Mouse (Mus musculus) midbrain, embryonic 13.5 days (tissue): ENCODE data around the gene Cytip. TPM values are rescaled to one million over a fixed set of nuclear protein-coding genes. Genes with fewer than 3 reads are reported as not detected.

ENCODE experiments used
- ATAC-seq: fragments of 200-750 bp; cut with Nextera tagmentation; 2 replicates; pipeline ENCODE4 v1.8.0; 2017; ENCODE audit warnings: mild to moderate bottlenecking, moderate TSS enrichment, moderate library complexity
- H3K27ac ChIP-seq: fragments of 300-500 bp; sonication (generic); 2 replicates; pipeline ENCODE4 v1.5.1; 2015; ENCODE audit warnings: inconsistent platforms, mild to moderate bottlenecking, moderate library complexity
- H3K27me3 ChIP-seq: fragments of 300-500 bp; sonication (generic); 2 replicates; pipeline ENCODE4 v1.6.1; 2015; ENCODE audit warnings: mild to moderate bottlenecking, inconsistent platforms
- H3K36me3 ChIP-seq: fragments of 300-500 bp; sonication (generic); 2 replicates; pipeline ENCODE4 v1.6.1; 2015; ENCODE audit warnings: mild to moderate bottlenecking, inconsistent platforms
- H3K4me1 ChIP-seq: fragments of 300-500 bp; sonication (generic); replicated peaks from 2 replicates; pipeline ENCODE4 v1.6.1; 2015; ENCODE audit warnings: inconsistent platforms
- H3K4me2 ChIP-seq: fragments of 300-500 bp; sonication (generic); replicated peaks from 2 replicates; pipeline ENCODE4 v1.6.1; 2015; ENCODE audit warnings: moderate library complexity, mild to moderate bottlenecking, inconsistent platforms
- H3K4me3 ChIP-seq: fragments of 300-500 bp; sonication (generic); replicated peaks from 2 replicates; pipeline ENCODE4 v1.5.1; 2015; ENCODE audit warnings: mild to moderate bottlenecking, inconsistent platforms
- H3K9ac ChIP-seq: fragments of 300-500 bp; sonication (generic); replicated peaks from 2 replicates; pipeline ENCODE4 v1.6.1; 2015; ENCODE audit warnings: mild to moderate bottlenecking, inconsistent platforms
- H3K9me3 ChIP-seq: fragments of 300-500 bp; sonication (generic); 2 replicates; pipeline ENCODE4 v1.6.1; 2016; ENCODE audit warnings: mild to moderate bottlenecking, inconsistent platforms
- WGBS: fragments of 180-500 bp; shearing (Covaris S2); methylation state at CpG from one replicate; pipeline ENCODE4 v1.1.7; 2015; 5-methylcytosine and 5-hydroxymethylcytosine counted together
- polyA plus RNA-seq: library from polyadenylated mRNA; unstranded; fragments of >200 nt; fragmentation: Nextera tagmentation; extraction: Ambion mirVana; gene quantifications from 2 replicates; pipeline ENCODE4 v1.2.1, GENCODE M21; 2015

Cytip gene
- polyA plus RNA-seq, 1 experiment from 2014 or later = 0.50 TPM

DNA sequence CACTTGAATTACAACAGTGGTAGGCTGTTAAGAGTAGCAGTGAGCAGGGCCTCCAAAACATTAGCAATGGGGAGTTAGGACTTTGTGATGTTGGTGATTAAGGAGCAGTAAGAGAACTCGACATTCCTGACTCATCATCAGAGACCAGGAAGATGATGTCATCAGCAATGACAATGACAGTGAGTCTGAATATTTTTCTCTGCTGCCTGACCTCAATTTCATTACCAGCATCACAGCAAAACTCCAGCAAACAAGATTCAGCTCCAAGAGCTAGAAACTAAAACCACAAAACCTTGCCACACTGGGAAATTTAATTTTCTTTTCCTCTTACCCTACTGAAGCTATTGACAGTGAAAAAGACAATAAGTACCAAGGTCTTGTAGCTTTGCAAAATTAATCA lies 14.6 kb downstream of the Cytip start:
- no peaks in the 10 kb centered on the region for H3K36me3 ChIP-seq
- 84% methylated on average over 1 of the region's 1 CpGs for WGBS
- no peak overlapping the region for H3K4me2 ChIP-seq
- H3K9ac ChIP-seq = no peak overlapping the region
- no peak overlapping the region for H3K27ac ChIP-seq
- H3K9me3 ChIP-seq = no peaks in the 10 kb centered on the region
- H3K4me1 ChIP-seq = no peaks in the 10 kb centered on the region
- no peak for ATAC-seq
- H3K4me3 ChIP-seq = no peak overlapping the region
- H3K27me3 ChIP-seq = no peaks in the 10 kb centered on the region

DNA sequence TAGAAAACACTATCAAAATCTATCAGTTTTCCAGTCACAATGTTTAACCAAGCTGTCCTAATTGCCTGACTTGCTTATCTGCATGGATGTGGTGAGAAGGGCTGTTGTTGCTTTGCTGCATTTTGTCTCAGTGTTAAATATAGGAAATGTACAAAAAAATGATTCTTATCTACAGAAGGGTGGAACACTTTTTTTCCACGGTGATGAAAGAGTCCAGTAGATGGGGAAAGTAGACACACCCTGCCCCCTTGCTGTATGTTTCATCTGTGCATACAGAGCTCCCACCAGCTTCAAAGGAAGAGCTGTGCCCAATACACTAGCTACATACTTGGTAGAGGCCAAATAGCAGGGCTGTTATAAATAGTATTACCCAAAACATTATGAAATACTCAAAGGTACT lies 16.3 kb downstream of the Cytip start:
- Histone ChIP-seq H3K27me3 (no peaks in the 10 kb centered on the region), H3K4me3 (no peak overlapping the region), H3K9me3 (no peaks in the 10 kb centered on the region), H3K36me3 (no peaks in the 10 kb centered on the region), H3K4me2 (no peak overlapping the region), H3K27ac (no peak overlapping the region), H3K9ac (no peak overlapping the region), H3K4me1 (0 out of 2 replicates have a peak, but pooled peaks cover 8% of the 10 kb centered on the region)
- WGBS = 97% methylated on average over 1 of the region's 1 CpGs
- ATAC-seq = no peak

DNA sequence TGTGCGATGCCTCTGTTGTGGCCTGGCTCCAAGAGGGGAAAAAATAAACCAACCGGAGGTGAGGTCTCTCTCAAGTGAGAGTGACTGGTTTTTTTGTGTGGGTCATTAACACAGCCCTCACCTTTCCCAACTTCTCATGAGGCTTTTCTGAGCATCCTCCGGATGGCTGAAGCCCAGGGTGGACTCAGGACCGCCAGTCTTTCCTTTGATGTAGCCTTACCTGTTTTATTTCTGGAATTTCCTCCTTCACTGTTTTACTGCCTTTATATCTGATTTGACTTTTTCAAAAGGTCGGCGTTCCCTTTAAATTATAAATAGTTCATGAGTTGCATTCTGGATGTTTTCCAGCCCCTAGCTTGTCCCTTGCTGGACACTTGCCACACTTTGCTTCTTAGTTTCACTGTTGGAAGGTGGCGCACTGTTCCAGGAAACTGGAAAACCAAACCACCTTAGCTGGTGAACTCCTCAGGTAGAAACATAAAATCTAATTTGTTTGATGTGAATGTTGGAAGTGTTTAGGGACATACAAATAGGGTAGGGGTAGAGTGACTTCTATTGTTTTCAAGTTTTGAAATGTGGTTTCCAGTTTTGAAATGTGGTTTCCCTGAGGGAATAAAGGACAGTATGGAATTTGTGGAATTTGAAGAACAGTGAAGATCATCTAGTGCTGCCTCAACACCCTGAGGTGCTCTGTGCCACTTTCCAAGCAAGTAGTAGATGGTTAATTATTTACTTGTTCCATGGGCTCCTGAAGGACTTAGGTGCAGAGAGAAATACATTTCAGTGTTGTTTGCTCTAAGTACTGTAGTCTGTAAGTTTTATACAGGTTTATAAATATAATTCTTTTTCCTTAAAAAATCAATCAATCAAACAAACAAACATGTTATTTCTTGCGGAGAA lies 19.7 kb downstream of the Cytip start:
- no peaks in the 10 kb centered on the region for H3K27me3 ChIP-seq
- 0 out of 2 replicates have a peak, but pooled peaks cover 10% of the 10 kb centered on the region for H3K4me1 ChIP-seq
- 94% methylated on average over 8 of the region's 8 CpGs for WGBS
- no peaks in the 10 kb centered on the region for H3K9me3 ChIP-seq
- no peak overlapping the region; the same call in 1 of the 2 replicates for H3K27ac ChIP-seq
- H3K36me3 ChIP-seq = no peaks in the 10 kb centered on the region
- H3K4me2 ChIP-seq = no peak overlapping the region
- no peak for ATAC-seq
- no peak overlapping the region for H3K9ac ChIP-seq
- no peak overlapping the region for H3K4me3 ChIP-seq

DNA sequence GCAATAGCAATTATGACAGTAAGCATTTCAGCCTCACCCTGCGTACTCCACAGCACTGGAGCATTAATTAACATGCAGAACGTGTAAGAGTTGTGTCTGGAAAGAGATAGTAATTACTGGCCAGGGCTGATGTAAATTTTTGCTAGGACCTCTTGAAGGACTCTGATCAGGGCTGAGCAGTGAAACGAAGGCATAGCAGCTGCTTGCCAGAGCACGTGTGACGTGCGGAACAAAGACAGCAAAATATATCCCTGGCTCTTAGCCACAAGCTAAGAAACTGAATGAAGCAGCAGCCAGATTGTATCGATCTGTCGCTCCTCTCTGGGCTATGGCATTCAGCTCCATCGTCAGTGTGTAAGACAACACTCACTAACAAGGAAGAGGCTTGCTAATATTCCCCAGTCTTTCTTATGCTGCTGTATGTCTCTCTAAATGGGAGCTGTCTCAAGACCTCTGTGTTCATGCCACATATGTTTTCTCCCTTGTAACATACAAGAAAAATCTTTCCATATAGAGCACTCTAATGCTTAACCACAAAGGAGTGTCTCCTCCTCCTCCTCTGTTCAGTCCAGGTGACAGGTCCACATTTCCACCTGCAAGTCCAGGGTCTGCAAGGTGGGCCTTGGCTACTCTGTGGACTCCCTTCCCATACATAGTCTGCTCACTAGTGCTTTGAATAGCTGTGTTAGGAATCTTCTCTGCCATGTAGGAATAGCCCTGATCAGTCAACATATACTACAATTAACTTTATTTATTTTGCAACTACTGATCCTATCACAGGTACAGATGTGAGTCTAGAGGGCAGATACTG lies 20.7 kb downstream of the Cytip start:
- H3K27me3 ChIP-seq = no peaks in the 10 kb centered on the region
- H3K9ac ChIP-seq = no peak overlapping the region
- ATAC-seq = peak; percentile 94
- peak overlapping the region; percentile 42 for H3K27ac ChIP-seq
- no peaks in the 10 kb centered on the region for H3K9me3 ChIP-seq
- H3K4me2 ChIP-seq = 0 out of 2 replicates have a peak overlapping the region, but pooled peaks have one; percentile 5
- H3K4me3 ChIP-seq = no peak overlapping the region
- 47% methylated on average over 9 of the region's 9 CpGs for WGBS
- no peaks in the 10 kb centered on the region for H3K36me3 ChIP-seq
- 0 out of 2 replicates have a peak, but pooled peaks cover 10% of the 10 kb centered on the region for H3K4me1 ChIP-seq

DNA sequence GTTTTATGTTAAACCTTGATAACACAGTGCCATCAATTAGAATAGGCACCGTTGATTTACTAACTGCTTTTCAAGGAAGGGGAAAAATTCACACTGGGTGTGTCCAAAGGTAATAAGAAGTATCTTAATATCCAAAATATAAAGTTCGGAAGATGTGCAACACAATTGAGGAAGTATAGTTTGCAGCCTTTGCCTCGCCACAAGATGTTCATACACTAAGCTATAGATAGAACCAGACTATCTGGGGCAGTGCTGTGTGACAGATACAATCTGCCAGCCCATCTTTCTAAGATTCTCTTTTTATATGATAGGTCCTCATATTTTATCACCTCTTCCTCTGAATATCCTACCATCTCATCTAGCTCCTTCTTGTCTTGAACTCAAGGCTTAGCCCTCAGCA lies 22.4 kb downstream of the Cytip start:
- Histone ChIP-seq H3K9ac (no peak overlapping the region), H3K4me3 (no peak overlapping the region), H3K27me3 (no peaks in the 10 kb centered on the region), H3K4me1 (0 out of 2 replicates have a peak, but pooled peaks cover 10% of the 10 kb centered on the region), H3K36me3 (no peaks in the 10 kb centered on the region), H3K4me2 (no peak overlapping the region), H3K27ac (no peak overlapping the region), H3K9me3 (no peaks in the 10 kb centered on the region)
- ATAC-seq = no peak
- 95% methylated on average over 3 of the region's 3 CpGs for WGBS

DNA sequence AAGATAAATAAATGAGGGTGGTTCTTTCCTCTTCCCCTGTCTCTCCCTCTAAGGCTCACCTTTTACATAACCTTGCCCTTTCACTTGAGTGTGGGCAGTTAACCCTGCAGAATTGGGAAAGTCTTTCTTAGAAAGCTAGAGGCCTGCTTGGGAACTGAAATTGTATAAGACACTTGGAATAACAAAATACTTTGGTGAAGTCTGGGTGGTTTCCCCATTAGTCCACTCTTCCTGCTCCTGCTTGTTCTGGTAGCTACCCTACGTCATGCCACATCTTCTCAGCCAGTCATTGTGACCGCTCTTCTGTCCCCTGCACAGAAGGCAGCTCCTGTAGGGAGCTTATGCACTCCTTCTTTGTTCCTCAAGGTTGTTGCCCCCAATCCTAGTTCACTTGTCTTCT lies 26.2 kb downstream of the Cytip start:
- H3K9ac ChIP-seq = no peak overlapping the region
- H3K4me2 ChIP-seq = no peak overlapping the region
- no peaks in the 10 kb centered on the region for H3K9me3 ChIP-seq
- ATAC-seq = no peak
- H3K4me3 ChIP-seq = no peak overlapping the region
- 0 out of 2 replicates have a peak, but pooled peaks cover 3% of the 10 kb centered on the region for H3K4me1 ChIP-seq
- no peak overlapping the region for H3K27ac ChIP-seq
- 86% methylated on average over 2 of the region's 2 CpGs for WGBS
- H3K36me3 ChIP-seq = no peaks in the 10 kb centered on the region
- no peaks in the 10 kb centered on the region for H3K27me3 ChIP-seq

DNA sequence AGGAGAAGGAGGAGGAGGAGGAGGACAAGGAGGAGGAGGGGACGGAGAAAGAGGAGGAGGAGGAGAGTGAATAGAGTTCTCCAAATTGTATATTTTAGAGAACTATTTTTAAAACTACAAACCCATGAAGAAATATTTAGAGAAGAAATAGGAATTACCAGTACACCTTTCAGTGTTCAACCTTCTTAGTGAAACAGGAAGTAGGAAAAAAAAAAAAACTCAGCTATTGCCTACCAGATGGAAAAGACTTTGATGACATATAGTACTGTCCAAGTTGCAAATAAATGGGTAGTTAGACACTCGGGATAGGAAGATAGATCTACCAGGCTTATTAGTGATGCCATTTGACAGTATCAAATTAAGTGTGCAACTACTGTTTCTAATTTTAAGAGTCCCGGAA lies 27.7 kb downstream of the Cytip start:
- ATAC-seq = no peak
- H3K9me3 ChIP-seq = no peaks in the 10 kb centered on the region
- no peak overlapping the region for H3K4me2 ChIP-seq
- H3K27ac ChIP-seq = no peak overlapping the region
- WGBS = 91% methylated on average over 3 of the region's 3 CpGs
- no peak overlapping the region for H3K9ac ChIP-seq
- no peaks in the 10 kb centered on the region for H3K27me3 ChIP-seq
- no peaks in the 10 kb centered on the region for H3K36me3 ChIP-seq
- no peaks in the 10 kb centered on the region for H3K4me1 ChIP-seq
- no peak overlapping the region for H3K4me3 ChIP-seq

DNA sequence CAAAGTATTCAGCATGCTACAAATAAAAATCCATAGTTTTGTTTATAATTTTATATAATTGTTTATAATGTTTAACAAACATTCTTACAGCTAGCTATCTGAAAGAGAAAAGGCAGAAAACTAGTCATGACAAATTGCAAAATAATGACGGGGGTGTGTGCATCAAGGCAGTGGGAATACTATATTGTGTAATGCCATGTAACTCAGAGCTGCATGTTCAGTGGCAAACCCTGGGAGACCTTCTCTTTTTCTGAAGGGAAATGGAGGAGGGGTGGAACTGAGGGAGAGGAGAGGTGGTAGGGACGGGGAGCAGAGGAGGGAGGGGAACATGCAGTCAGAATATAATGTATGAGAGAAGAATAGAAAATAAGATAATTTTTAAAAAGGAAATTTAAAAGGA lies 28.6 kb downstream of the Cytip start:
- no peaks in the 10 kb centered on the region for H3K27me3 ChIP-seq
- H3K9ac ChIP-seq = no peak overlapping the region
- no peak for ATAC-seq
- H3K27ac ChIP-seq = no peak overlapping the region
- H3K4me3 ChIP-seq = no peak overlapping the region
- no peaks in the 10 kb centered on the region for H3K9me3 ChIP-seq
- WGBS = 83% methylated on average over 2 of the region's 2 CpGs
- H3K36me3 ChIP-seq = no peaks in the 10 kb centered on the region
- no peak overlapping the region for H3K4me2 ChIP-seq
- no peaks in the 10 kb centered on the region for H3K4me1 ChIP-seq

DNA sequence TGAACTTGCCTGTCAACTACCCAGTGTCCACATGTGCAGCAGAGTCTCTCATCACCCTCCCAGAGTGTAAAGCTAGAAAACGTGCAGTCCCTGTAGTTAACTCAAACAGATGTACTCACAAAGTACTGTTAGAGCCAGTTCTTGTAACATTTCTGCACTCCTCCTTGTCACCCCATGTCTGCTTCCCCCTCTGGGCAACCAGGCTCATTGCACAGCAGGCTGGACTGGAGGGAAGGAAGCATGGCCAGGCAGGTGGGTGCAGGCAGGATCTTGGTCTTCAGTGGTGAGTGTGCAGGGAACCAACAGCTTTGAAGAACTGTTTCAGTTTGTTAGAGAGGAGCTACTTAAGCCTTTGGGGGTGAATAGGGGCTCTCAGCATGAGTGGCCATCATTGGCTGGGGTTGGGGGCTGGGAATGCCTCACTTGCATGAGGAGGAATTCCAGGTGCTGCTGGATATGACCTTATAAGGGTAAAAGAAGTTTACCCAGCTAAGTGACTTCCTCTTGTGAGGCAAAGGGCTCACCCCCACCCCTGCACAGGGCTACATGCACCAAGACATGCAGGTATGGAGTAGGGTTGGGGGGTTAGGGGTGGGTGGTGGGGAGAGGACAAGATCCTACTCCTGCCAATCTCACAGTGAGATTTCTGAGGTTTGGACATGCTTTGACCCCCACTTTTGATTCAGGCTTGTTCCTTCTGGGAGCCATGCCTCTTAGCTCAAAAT lies 31.7 kb downstream of the Cytip start:
- WGBS = 65% methylated on average over 1 of the region's 1 CpGs
- Histone ChIP-seq H3K36me3 (no peaks in the 10 kb centered on the region), H3K4me1 (no peaks in the 10 kb centered on the region), H3K9ac (no peak overlapping the region), H3K27ac (no peak overlapping the region), H3K4me3 (no peak overlapping the region), H3K4me2 (no peak overlapping the region), H3K27me3 (no peaks in the 10 kb centered on the region), H3K9me3 (no peaks in the 10 kb centered on the region)
- no peak for ATAC-seq

DNA sequence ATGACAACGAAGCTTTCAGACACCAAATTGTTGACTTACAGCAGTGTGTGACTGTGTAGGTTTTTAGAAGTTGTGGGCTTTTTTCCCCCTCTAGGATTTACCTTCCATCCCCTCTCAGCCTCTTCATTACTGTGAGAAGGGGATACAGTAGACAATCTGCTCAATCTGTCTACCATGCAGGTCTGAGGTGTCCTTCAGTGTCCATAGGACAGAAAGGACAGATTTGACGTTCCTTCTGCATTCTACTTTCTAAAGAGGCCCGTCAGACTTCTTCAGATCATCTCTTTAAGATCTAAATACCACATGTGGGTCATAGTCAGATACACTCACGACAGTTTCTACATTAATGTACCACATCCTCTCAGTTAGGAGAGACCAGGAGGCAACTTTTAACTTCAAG lies 33.5 kb downstream of the Cytip start:
- H3K9me3 ChIP-seq = no peaks in the 10 kb centered on the region
- no peaks in the 10 kb centered on the region for H3K4me1 ChIP-seq
- H3K27me3 ChIP-seq = no peaks in the 10 kb centered on the region
- H3K9ac ChIP-seq = no peak overlapping the region
- no peak overlapping the region for H3K4me2 ChIP-seq
- no peak for ATAC-seq
- no peak overlapping the region for H3K27ac ChIP-seq
- no peaks in the 10 kb centered on the region for H3K36me3 ChIP-seq
- 84% methylated on average over 4 of the region's 4 CpGs for WGBS
- no peak overlapping the region for H3K4me3 ChIP-seq

DNA sequence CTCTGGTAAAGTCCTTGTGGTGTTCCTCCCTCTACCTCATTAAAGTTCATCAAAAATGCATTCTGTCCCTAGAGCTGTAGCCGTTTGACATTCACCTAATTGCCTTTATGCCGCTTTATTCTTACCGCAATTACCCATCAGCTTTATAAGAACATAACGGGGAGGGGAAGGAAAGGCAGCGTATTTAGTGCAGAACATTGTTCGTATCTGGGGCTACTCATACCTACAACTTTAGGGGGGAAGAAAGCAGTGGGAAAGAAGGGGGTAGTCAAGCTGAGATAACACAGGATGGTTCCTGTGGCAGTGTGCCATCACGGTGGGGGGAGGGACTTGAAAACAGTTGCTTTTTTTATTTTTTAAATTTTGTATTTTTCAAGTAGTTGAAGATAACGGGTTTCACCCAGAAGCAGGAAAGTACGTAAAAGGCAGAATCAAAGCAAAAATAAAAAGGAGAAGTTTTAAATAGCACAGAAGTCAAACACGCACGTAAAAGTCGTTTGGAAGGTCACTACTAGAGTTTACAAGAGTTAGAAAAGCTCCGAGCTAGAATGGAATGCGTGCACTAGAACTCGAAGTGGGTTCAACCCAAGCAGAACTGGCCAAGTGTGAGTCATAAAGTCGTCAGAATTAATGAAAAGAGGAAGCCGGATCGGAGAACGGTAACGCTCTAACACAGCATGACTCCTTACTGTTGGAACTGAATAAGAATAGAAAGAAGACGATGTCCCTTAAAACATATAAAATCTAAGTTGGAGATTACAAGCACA lies 34.6 kb downstream of the Cytip start:
- Histone ChIP-seq H3K9ac (no peak overlapping the region), H3K4me3 (no peak overlapping the region), H3K4me2 (no peak overlapping the region), H3K27ac (no peak overlapping the region), H3K4me1 (no peaks in the 10 kb centered on the region), H3K36me3 (no peaks in the 10 kb centered on the region), H3K27me3 (no peaks in the 10 kb centered on the region), H3K9me3 (no peaks in the 10 kb centered on the region)
- no peak for ATAC-seq
- 86% methylated on average over 21 of the region's 21 CpGs for WGBS
